Mouse (Mus musculus) left cerebral cortex, postnatal 14 days (tissue): ENCODE measurements around the gene B4galnt3. TPM values are rescaled to one million over a fixed set of nuclear protein-coding genes. Genes with fewer than 3 reads are reported as not detected.
A peak's percentile ranks its signal among the peaks of the same experiment; 100 is the strongest.

Experiments
- DNase-seq, 2 experiments: peaks; one replicate each; pipeline ENCODE4 v3.0.0; 2021 to 2022; ENCODE audit warnings: low spot score in 2 of 2, mixed read lengths in 1 of 2
- intact Hi-C: fragments of 180-260 bp; cut with DNase I; formaldehyde crosslinking; loops from one replicate; pipeline ENCODE4 v1.15.1; 2025
- total RNA-seq, 2 experiments: library from RNA; stranded (reverse); gene quantifications; 2 replicates each; pipeline ENCODE4 v1.2.3; 2021

B4galnt3 gene
- total RNA-seq, 2 experiments from 2014 or later, result 0.40 TPM

DNA sequence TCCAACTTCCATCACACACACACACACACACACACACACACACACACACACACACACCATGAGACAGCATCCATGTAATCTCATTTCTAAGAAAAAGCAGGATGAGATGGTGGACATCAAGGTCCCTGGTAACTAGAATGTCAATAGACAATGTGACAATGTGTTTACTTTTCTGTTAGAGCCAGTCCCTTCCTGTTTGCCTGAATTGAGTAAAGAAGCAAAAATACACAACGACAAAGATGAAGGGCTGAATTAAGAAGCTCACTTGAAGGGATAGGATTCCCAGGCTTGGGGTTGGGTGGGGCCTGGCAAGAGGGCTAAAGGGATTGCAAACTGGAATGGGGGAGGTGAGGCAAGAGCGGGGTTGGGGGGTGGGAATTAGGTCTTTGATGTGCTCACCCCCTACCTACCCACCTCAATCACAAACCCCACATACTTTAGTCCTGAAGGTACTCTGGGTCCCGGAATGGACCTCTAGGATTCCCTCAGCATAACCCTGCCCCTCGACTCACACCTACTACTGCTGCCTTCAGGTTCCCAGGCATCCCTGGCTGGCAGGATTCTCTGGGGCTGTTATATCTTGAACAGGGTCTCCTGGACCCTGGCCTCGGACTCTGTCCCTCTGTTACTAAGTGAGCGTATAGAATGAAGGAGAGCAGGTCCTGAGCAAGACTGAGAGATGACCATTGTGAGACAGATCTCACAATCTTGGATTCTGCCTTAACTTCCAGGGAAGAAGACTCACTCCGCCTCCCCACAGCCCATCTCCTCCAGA is 102.8 kb downstream of the B4galnt3 start:
- intact Hi-C loops, result loop anchor here (2.0 to 10.0 kb wide), 3 partner anchors 153 to 707 kb away; partner anchors contain the start of gene Wnk1
- DNase-seq, result no peak

DNA sequence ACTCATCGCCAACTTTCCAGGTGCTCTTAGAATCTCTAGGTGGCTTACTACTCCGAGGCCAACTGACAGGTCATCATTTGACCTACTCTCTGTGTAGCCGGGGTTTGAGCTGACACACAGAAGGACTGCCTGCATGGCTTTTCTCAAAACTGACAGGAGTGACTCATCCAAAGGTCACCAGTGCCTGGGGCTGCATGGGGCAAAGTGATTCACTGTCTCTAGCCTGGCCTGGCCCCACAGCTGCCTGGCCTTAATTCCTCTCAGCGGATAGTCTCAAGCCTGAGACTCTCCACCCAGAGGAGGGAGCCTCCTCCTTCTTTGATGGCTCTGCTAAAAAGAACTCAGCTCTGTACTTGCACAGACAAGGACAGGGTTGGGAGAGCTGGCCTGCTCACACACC is 103.4 kb downstream of the B4galnt3 start:
- intact Hi-C loops, result loop anchor here (2.0 to 10.0 kb wide), 2 partner anchors 190 to 706 kb away; no protein-coding TSS in a partner anchor
- no peak for DNase-seq

DNA sequence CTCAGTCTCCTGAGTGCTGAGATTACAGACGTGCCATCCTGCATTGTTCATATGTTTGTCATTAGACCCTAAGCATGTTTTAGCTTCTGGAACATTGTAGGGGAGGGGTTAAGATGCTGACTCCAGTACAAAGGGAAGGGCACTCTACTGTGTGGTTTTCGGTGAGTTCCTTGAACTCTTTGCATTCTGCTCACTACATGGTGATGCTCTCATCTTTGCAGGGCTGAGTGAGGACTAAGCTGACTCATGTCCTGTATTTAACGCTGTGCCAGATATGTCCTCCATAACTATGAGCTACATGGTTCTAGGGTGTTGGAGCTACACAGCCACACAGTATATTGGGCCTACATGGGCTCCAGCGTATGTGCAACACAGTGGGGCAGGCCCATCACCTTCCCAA is 104.0 kb downstream of the B4galnt3 start:
- intact Hi-C loops, result loop anchor here (2.0 to 10.0 kb wide), 2 partner anchors 190 to 706 kb away; no protein-coding TSS in a partner anchor
- no peak for DNase-seq

- intact Hi-C loops, result no loop called here
Measured at GRCm38 (mm10) chr6:120189287-120189686, 105.1 kb downstream of the B4galnt3 start.

DNA sequence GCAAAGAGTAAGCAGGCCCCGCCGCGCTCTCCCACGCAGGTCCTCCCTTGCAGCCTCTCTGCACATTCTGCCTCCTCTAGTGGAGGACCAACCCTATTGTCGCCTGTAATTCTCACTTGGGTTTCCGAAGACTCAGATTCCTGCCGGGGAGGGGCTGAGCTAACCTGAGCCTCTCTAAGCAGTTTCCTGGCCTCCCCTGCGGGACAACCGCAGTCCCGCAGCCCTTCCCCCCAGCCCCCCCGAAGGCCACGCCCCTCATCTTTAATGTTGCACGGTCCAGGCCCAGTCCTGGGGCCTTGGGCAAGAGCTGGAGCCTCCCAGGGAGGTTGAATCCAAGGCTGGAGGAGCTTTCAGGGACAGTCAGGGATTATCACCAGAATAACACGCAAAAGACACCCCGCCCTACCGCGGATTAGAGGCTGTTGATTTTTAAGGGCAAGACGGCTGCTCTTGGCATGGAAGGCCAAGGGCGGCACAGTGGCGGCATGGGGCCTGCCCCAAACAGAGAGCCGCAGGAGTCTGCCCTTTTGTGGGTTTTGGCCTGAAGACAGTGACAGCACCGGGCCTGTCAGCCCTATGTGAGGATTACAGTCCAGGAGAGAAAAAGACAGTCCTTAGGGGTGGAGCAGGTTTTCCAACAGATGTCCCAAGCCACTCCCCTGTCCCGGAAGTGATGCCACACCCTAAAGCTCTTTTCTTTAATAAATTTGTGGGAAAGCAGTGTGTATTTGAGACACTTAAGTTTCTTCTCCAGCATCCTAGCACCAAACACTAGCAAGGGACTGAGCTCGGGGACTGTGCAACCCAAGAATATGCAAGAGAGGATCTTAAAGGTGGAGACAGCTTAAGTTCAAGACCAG is 105.8 kb downstream of the B4galnt3 start:
- intact Hi-C loops, result no loop called here
- DNase-seq, result no peak

More at GRCm38 (mm10) chr6:120189287-120189686, 105.1 kb downstream of the B4galnt3 start:
- no peak for DNase-seq

- DNase-seq, result peak in 1 of 2 experiments; percentile 22
- intact Hi-C loops, result no loop called here
Measured at GRCm38 (mm10) chr6:120187587-120188176, 106.7 kb downstream of the B4galnt3 start.

DNA sequence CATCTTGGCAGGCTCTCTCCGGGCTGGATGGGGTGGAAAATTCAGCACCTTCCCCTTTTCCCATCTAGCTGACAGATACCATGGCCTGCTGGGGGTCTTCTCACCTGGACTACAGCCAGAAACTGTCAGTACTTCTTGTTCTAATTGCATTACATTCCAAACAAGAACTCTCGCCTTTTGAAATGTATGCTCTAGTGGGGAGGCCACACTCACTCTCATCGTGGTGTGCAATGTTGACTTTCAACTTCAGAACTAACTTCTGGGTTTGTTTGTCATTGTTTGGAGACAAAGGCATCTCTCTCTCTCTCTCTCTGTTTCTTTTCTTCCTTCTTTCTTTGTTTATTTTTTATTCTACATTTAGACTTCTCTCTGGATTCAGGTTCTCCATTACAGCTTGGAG is 107.8 kb downstream of the B4galnt3 start:
- intact Hi-C loops, result no loop called here
- DNase-seq, result no peak

DNA sequence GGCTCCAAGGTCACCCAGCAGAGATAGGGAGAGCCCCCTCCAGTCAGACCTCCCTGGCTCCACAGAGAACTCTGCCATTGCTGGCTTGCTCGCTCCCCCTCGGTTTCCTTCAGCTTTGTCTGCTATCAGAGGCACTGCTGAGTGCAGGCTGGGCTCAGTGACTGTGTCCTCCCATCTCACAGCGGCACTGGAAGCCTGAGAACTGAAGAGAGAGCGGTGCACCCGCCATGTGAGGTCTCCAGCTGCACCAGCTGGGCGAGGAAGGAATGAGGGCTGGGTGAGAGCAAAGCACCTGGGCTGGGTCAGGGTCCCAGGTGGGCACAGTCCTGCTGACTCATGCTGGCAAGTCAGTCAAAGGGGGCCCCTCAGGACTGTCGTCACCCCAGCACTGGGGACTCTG is 108.6 kb downstream of the B4galnt3 start:
- intact Hi-C loops, result no loop called here

GRCm38 (mm10) chr6:120185012-120185730 is 109.2 kb downstream of the B4galnt3 start:
- intact Hi-C loops, result no loop called here

More for the DNA sequence above, 108.6 kb downstream of the B4galnt3 start:
- DNase-seq, result no peak

DNA sequence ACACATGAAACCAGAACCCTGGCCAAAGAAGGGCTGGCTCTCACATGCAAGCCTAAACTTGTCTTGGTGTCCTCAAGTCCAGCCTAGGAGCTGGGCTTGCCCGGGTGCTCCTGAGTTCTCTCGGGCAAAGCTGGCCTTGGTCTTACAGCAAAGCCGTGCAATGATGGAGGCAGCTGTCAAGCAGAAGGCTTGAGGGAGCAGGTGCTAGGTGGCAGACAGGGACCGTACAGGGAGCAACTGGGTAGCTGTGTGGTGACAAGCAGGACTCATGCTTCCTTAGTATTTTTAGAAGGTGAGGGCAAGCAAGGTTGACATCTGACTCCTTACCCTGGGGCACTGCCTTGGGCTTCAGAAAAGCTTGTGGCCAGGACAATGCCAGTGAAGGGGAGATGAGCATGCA is 110.6 kb downstream of the B4galnt3 start:
- intact Hi-C loops, result no loop called here
- DNase-seq, result no peak

More at GRCm38 (mm10) chr6:120185012-120185730, 109.2 kb downstream of the B4galnt3 start:
- no peak for DNase-seq

GRCm38 (mm10) chr6:120182160-120182559 is 112.2 kb downstream of the B4galnt3 start:
- no peak for DNase-seq

DNA sequence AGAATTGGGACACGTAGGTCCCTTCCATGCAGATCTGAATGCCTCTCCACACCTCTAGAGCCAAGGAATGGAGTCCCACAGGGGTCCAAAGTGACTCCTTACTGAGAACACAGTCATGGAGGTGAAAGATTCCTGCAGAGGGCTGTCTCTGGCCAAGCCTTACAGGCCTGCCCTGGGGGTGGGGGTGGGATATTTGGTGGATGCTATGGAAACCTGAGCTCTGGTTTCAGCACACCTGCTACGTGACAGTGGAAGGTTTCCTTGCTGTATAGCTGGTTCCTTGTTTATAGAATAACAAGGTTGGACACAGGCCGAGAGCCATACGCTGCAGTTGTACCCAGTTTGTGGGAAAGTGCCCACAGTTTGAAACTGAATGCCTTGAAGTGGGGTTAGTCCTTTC is 113.9 kb downstream of the B4galnt3 start:
- intact Hi-C loops, result no loop called here

More at GRCm38 (mm10) chr6:120182160-120182559, 112.2 kb downstream of the B4galnt3 start:
- intact Hi-C loops, result no loop called here

DNA sequence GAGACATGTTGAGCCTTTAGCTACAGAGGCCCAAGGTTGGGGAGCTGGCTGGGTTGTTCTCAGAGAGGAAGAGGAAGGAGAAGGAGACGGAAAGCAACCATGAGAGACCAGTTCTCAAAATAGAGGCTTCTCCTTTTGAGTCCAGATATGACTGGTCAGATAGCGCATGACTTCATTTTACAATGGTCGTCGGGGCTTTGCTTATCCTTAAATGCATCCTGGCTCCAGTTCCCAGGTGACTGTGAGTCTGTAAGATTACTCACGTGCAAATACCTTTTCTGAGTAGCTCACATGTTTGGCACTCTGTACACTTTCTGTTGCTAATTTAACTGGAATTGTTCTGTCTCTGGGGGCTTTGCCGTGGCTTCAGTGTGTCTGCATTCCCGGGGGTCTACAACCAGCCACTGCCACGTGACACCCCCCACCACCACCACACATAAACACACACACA is 114.6 kb downstream of the B4galnt3 start:
- no peak for DNase-seq
- intact Hi-C loops, result no loop called here

More for the DNA sequence above, 113.9 kb downstream of the B4galnt3 start:
- no peak for DNase-seq

- DNase-seq, result no peak
- intact Hi-C loops, result no loop called here
Measured at GRCm38 (mm10) chr6:120179044-120179755, 115.2 kb downstream of the B4galnt3 start.

- DNase-seq, result no peak
- intact Hi-C loops, result no loop called here
Measured at GRCm38 (mm10) chr6:120175650-120176049, 118.7 kb downstream of the B4galnt3 start.

DNA sequence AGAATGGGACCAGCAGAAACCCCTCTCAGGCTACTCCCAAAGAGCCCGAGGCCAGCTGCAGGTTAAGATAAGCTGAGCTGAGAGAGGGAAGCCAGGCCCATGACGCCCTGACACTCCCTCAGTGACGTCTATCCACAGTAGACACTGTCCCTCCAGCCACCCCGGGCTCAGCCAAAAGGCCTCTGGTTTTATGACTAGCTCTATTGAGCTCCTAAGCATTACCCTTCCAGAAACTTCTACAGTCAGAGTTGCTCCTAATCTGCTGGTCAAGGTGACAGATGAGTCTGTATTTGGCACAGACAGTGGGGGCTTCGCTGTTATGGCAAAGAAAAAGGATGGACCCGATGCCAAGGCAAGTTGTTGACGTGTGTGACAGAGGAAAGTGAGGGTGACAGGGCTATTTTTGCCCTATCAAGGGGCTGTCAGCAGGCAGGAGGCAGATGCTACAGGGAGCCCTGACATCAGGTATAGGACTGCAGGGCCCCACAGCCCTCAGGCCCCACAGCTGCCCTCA is 119.7 kb downstream of the B4galnt3 start:
- no peak for DNase-seq
- intact Hi-C loops, result no loop called here

GRCm38 (mm10) chr6:120174028-120174601 is 120.2 kb downstream of the B4galnt3 start:
- intact Hi-C loops, result no loop called here
- no peak for DNase-seq
